Mouse (Mus musculus) right cerebral cortex, postnatal 25 days (tissue): Measurements from ENCODE around the gene Olfr173.

Experiments
- DNase-seq: peaks from one replicate; pipeline ENCODE4 v3.0.0; 2022

Gene Olfr173

GRCm38 (mm10) chr16:58800168-58800567, at the start of gene Olfr173:
Gene Olfr173 (minus strand): TSS chr16:58800268.
- DNase-seq = no peak

- DNase-seq = no peak
Measured at GRCm38 (mm10) chr16:58826732-58827319, 26.8 kb upstream of the Olfr173 start, which contains the start of gene Olfr175-ps1. Gene Olfr175-ps1 (minus strand): TSS chr16:58826782.

GRCm38 (mm10) chr16:58763076-58763475, 37.0 kb downstream of the Olfr173 start, which contains the start of gene Olfr172:
Gene Olfr172 (minus strand): TSS chr16:58763176.
- DNase-seq = no peak

- no peak for DNase-seq
Measured at GRCm38 (mm10) chr16:58756191-58756590, 43.9 kb downstream of the Olfr173 start.

- no peak for DNase-seq
Measured at GRCm38 (mm10) chr16:58751314-58751713, 48.8 kb downstream of the Olfr173 start.

GRCm38 (mm10) chr16:58746715-58747114, 53.4 kb downstream of the Olfr173 start:
- no peak for DNase-seq
